In genomic region chr11:70621972-70622814, GRCm38 (mm10) we compare ENCODE assay signal across 13 mouse cellular contexts. TPM values are rescaled to one million over a fixed set of nuclear protein-coding genes. Genes with fewer than 3 reads are reported as not detected.
DNase-seq lines count a peak whose midpoint lies in the region; ATAC-seq lines count a peak whose summit lies in the region.
"Had no signal": no experiment of that assay in that cellular context is flagged by ENCODE, and none has a peak within 500 bp of the region (broad histone marks: within the 10 kb centered on the region; RNA-seq: fewer than 3 reads in every experiment).

No protein-coding gene starts in this region.

- peak overlapping the region; percentile 36; the same call in 1 of the 2 replicates for H3K9ac ChIP-seq in hindbrain, embryonic 13.5 days
- no peak overlapping the region for H3K9ac ChIP-seq in forebrain, embryonic 11.5 days (ENCODE audit: low read length)
- H3K9ac ChIP-seq: neural tube, embryonic 13.5 days; stomach, embryonic 15.5 days had no signal

- no peak for DNase-seq in hindbrain, embryonic 10.5 days (ENCODE audit: low spot score)
- peak; percentile 67 for DNase-seq in gastrocnemius, postnatal 25 days
- DNase-seq in forebrain, embryonic 11.5 days (ENCODE audit: low spot score), result no peak
- DNase-seq in embryo, embryonic 11 days, result no peak
- no peak for DNase-seq in embryo, embryonic 10 days (ENCODE audit: low spot score)
- DNase-seq: cerebellum, adult 9-10 months; kidney, adult 18-20 months had no signal

- H3K4me1 ChIP-seq in hindbrain, embryonic 13.5 days (replicated peaks), result no peaks in the 10 kb centered on the region
- H3K4me1 ChIP-seq in hindbrain, embryonic 10.5 days (replicated peaks), result peaks cover 6% of the 10 kb centered on the region; the same call in 1 of the 2 replicates
- no peaks in the 10 kb centered on the region for H3K4me1 ChIP-seq in forebrain, embryonic 11.5 days (replicated peaks; ENCODE audit: control insufficient read depth, insufficient read depth, low read length)
- H3K4me1 ChIP-seq: neural tube, embryonic 13.5 days; stomach, embryonic 15.5 days had no signal

- no peaks in the 10 kb centered on the region for H3K9me3 ChIP-seq in hindbrain, embryonic 13.5 days
- no peaks in the 10 kb centered on the region for H3K9me3 ChIP-seq in hindbrain, embryonic 10.5 days
- H3K9me3 ChIP-seq in forebrain, embryonic 11.5 days (ENCODE audit: control insufficient read depth, low read length), result no peaks in the 10 kb centered on the region
- H3K9me3 ChIP-seq: neural tube, embryonic 13.5 days; stomach, embryonic 15.5 days had no signal

- H3K27me3 ChIP-seq in hindbrain, embryonic 13.5 days, result no peaks in the 10 kb centered on the region
- H3K27me3 ChIP-seq in hindbrain, embryonic 10.5 days (ENCODE audit: insufficient read depth, poor library complexity, severe bottlenecking), result no peaks in the 10 kb centered on the region
- H3K27me3 ChIP-seq in forebrain, embryonic 11.5 days (ENCODE audit: control insufficient read depth, insufficient read depth, low read length), result no peaks in the 10 kb centered on the region
- H3K27me3 ChIP-seq: neural tube, embryonic 13.5 days; stomach, embryonic 15.5 days had no signal

- H3K27ac ChIP-seq in hindbrain, embryonic 13.5 days, result no peak overlapping the region
- H3K27ac ChIP-seq in hindbrain, embryonic 10.5 days, result no peak overlapping the region
- no peak overlapping the region for H3K27ac ChIP-seq in forebrain, embryonic 11.5 days (ENCODE audit: low read depth, low read length)
- H3K27ac ChIP-seq: neural tube, embryonic 13.5 days; stomach, embryonic 15.5 days had no signal

- no peaks in the 10 kb centered on the region for H3K36me3 ChIP-seq in hindbrain, embryonic 13.5 days
- no peaks in the 10 kb centered on the region for H3K36me3 ChIP-seq in hindbrain, embryonic 10.5 days
- H3K36me3 ChIP-seq in forebrain, embryonic 11.5 days (ENCODE audit: control insufficient read depth, insufficient read depth, low read length), result no peaks in the 10 kb centered on the region
- H3K36me3 ChIP-seq: neural tube, embryonic 13.5 days; stomach, embryonic 15.5 days had no signal

- ATAC-seq in hindbrain, embryonic 13.5 days (ENCODE audit: low FRiP score), result no peak
- peak; percentile 78 for ATAC-seq in CD4-positive, CD25-positive, alpha-beta regulatory T cell, adult 4 months
- ATAC-seq in megakaryocyte, adult 5-6 weeks (ENCODE audit: poor library complexity, severe bottlenecking), result peak; percentile 35; the same call in 1 of the 2 replicates
- ATAC-seq in forebrain, embryonic 11.5 days (replicated peaks; ENCODE audit: low FRiP score), result no peak

- H3K4me2 ChIP-seq in hindbrain, embryonic 13.5 days, result no peak overlapping the region
- H3K4me2 ChIP-seq in forebrain, embryonic 11.5 days (ENCODE audit: low read depth, low read length, severe bottlenecking), result no peak overlapping the region
- H3K4me2 ChIP-seq: neural tube, embryonic 13.5 days; stomach, embryonic 15.5 days had no signal

- 37% methylated on average over 7 of the region's 7 CpGs for WGBS in hindbrain, embryonic 13.5 days
- WGBS in hindbrain, embryonic 10.5 days, result 46% methylated on average over 7 of the region's 7 CpGs
- WGBS in forebrain, embryonic 11.5 days, result 44% methylated on average over 7 of the region's 7 CpGs

- H3K4me3 ChIP-seq in hindbrain, embryonic 13.5 days, result no peak overlapping the region
- no peak overlapping the region for H3K4me3 ChIP-seq in hindbrain, embryonic 10.5 days
- no peak overlapping the region for H3K4me3 ChIP-seq in forebrain, embryonic 11.5 days (ENCODE audit: low read depth, low read length)
- H3K4me3 ChIP-seq: neural tube, embryonic 13.5 days; stomach, embryonic 15.5 days had no signal

RNA-seq across cellular contexts. Expression of gene Chrne, which starts 3.2 kb away (rescaled TPM):
- polyA plus RNA-seq in hindbrain, embryonic 13.5 days (2015; fragmentation: Nextera tagmentation; extraction: Ambion mirVana), result not detected in 2 replicates
- polyA plus RNA-seq in hindbrain, embryonic 10.5 days (2016; fragmentation: Nextera tagmentation; extraction: Ambion mirVana), result not detected in 2 replicates
- 1 to 10 TPM; 1.4 to 2.1 TPM for polyA plus RNA-seq in CD4-positive, CD25-positive, alpha-beta regulatory T cell, adult 4 months (2017; shearing (Covaris generic))
- 10 to 100 TPM; 22.6 to 24.7 TPM for total RNA-seq in gastrocnemius, postnatal 25 days (2021)
- 0.36 TPM in 1 of 2 replicates, not detected in the other for total RNA-seq in megakaryocyte, adult 5-6 weeks (2015)
- 0.41 and 1.2 TPM in 2 replicates for total RNA-seq in megakaryocyte, adult 5-6 weeks (2017)
- polyA plus RNA-seq in forebrain, embryonic 11.5 days (2014; fragmentation: Nextera tagmentation; extraction: Ambion mirVana), result not detected in 2 replicates
- polyA plus RNA-seq: stomach, embryonic 15.5 days had no signal

RNA-seq across cellular contexts. Expression of gene 4930544D05Rik, which starts 6.5 kb away (rescaled TPM):
- polyA plus RNA-seq in hindbrain, embryonic 13.5 days (2015; fragmentation: Nextera tagmentation; extraction: Ambion mirVana), result not detected in 2 replicates
- polyA plus RNA-seq in hindbrain, embryonic 10.5 days (2016; fragmentation: Nextera tagmentation; extraction: Ambion mirVana), result not detected in 2 replicates
- under 1 TPM in 1 of 2 experiments, not detected in 1; 0.71 TPM for polyA plus RNA-seq in CD4-positive, CD25-positive, alpha-beta regulatory T cell, adult 4 months (2017; shearing (Covaris generic))
- total RNA-seq in gastrocnemius, postnatal 25 days (2021), result not detected
- total RNA-seq in megakaryocyte, adult 5-6 weeks (2015), result not detected in 2 replicates
- total RNA-seq in megakaryocyte, adult 5-6 weeks (2017), result not detected in 2 replicates
- not detected in 2 replicates for polyA plus RNA-seq in forebrain, embryonic 11.5 days (2014; fragmentation: Nextera tagmentation; extraction: Ambion mirVana)
- polyA plus RNA-seq: limb, embryonic 14.5 days; neural tube, embryonic 13.5 days had no signal

RNA-seq across cellular contexts. Expression of gene Gp1ba, which starts 16.7 kb away (rescaled TPM):
- 0.16 and 0.21 TPM in 2 replicates for polyA plus RNA-seq in hindbrain, embryonic 13.5 days (2015; fragmentation: Nextera tagmentation; extraction: Ambion mirVana)
- polyA plus RNA-seq in hindbrain, embryonic 10.5 days (2016; fragmentation: Nextera tagmentation; extraction: Ambion mirVana), result 0.34 and 0.80 TPM in 2 replicates
- under 1 TPM; 0.39 to 0.43 TPM for polyA plus RNA-seq in CD4-positive, CD25-positive, alpha-beta regulatory T cell, adult 4 months (2017; shearing (Covaris generic))
- total RNA-seq in gastrocnemius, postnatal 25 days (2021), result not detected
- total RNA-seq in megakaryocyte, adult 5-6 weeks (2015), result 0.20 and 0.23 TPM in 2 replicates
- 0.04 TPM in 1 of 2 replicates, not detected in the other for total RNA-seq in megakaryocyte, adult 5-6 weeks (2017)
- 1.1 and 1.3 TPM in 2 replicates for polyA plus RNA-seq in forebrain, embryonic 11.5 days (2014; fragmentation: Nextera tagmentation; extraction: Ambion mirVana)

RNA-seq across cellular contexts. Expression of gene Rnf167, which starts 24.8 kb away (rescaled TPM):
- 109 TPM in 2 replicates for polyA plus RNA-seq in hindbrain, embryonic 13.5 days (2015; fragmentation: Nextera tagmentation; extraction: Ambion mirVana)
- polyA plus RNA-seq in hindbrain, embryonic 10.5 days (2016; fragmentation: Nextera tagmentation; extraction: Ambion mirVana), result 90.6 and 97.1 TPM in 2 replicates
- 100 to 1,000 TPM; 389 to 496 TPM for polyA plus RNA-seq in CD4-positive, CD25-positive, alpha-beta regulatory T cell, adult 4 months (2017; shearing (Covaris generic))
- 10 to 100 TPM; 29.5 to 32.6 TPM for total RNA-seq in gastrocnemius, postnatal 25 days (2021)
- total RNA-seq in megakaryocyte, adult 5-6 weeks (2015), result 75.6 and 82.1 TPM in 2 replicates
- 57.4 and 60.0 TPM in 2 replicates for total RNA-seq in megakaryocyte, adult 5-6 weeks (2017)
- polyA plus RNA-seq in forebrain, embryonic 11.5 days (2014; fragmentation: Nextera tagmentation; extraction: Ambion mirVana), result 88.0 and 90.0 TPM in 2 replicates

RNA-seq across cellular contexts. Expression of gene Slc25a11, which starts 25.1 kb away (rescaled TPM):
- 159 and 173 TPM in 2 replicates for polyA plus RNA-seq in hindbrain, embryonic 13.5 days (2015; fragmentation: Nextera tagmentation; extraction: Ambion mirVana)
- 144 and 155 TPM in 2 replicates for polyA plus RNA-seq in hindbrain, embryonic 10.5 days (2016; fragmentation: Nextera tagmentation; extraction: Ambion mirVana)
- 100 to 1,000 TPM in 1 of 2 experiments, 10 to 100 TPM in 1; 84.0 to 102 TPM for polyA plus RNA-seq in CD4-positive, CD25-positive, alpha-beta regulatory T cell, adult 4 months (2017; shearing (Covaris generic))
- 100 to 1,000 TPM; 307 to 310 TPM for total RNA-seq in gastrocnemius, postnatal 25 days (2021)
- 78.9 and 93.0 TPM in 2 replicates for total RNA-seq in megakaryocyte, adult 5-6 weeks (2015)
- total RNA-seq in megakaryocyte, adult 5-6 weeks (2017), result 63.4 and 66.1 TPM in 2 replicates
- 129 and 137 TPM in 2 replicates for polyA plus RNA-seq in forebrain, embryonic 11.5 days (2014; fragmentation: Nextera tagmentation; extraction: Ambion mirVana)

Comparison
In these comparisons a context has a peak if more than half of its experiments do, and no peak if none do; other contexts are left out.
1. ATAC-seq: peak in CD4-positive, CD25-positive, alpha-beta regulatory T cell, adult 4 months (single experiment) and megakaryocyte, adult 5-6 weeks (single experiment); none in hindbrain, embryonic 13.5 days (single experiment) and forebrain, embryonic 11.5 days (single experiment).